Mouse (Mus musculus): ENCODE measurements around the gene Lrrc20. TPM values are rescaled to one million over a fixed set of nuclear protein-coding genes. Genes with fewer than 3 reads are reported as not detected.

Lrrc20 gene
- total RNA-seq, 1 experiment = 2.1 TPM

GRCm38 (mm10) chr10:61536130-61537035 lies 60.8 kb downstream of the Lrrc20 start:
- Histone ChIP-seq H3K9me3 (ENCODE audit: control insufficient read depth, insufficient read depth, low read depth, low read length) (no peaks in the 10 kb centered on the region), H3K36me3 (ENCODE audit: control insufficient read depth, insufficient read depth, low read length, poor library complexity, severe bottlenecking) (no peaks in the 10 kb centered on the region), H3K27ac (ENCODE audit: insufficient read depth, low read depth, low read length, poor library complexity, severe bottlenecking) (no peak overlapping the region), H3K4me3 (ENCODE audit: insufficient read depth in 1 of 2, low read depth in 1 of 2, low read length in 2 of 2, poor library complexity in 1 of 2, severe bottlenecking in 1 of 2) (no peak overlapping the region), H3K4me1 (ENCODE audit: control insufficient read depth in 2 of 2, insufficient read depth in 2 of 2, low read length in 2 of 2, poor library complexity in 1 of 2) (peaks cover 0 to 19% of the 10 kb centered on the region in 2 experiments; a peak in 2 of 4 replicates), H3K9ac (ENCODE audit: insufficient read depth, low read depth, low read length, poor library complexity, severe bottlenecking) (no peak overlapping the region)
- in situ Hi-C loops (cut with MboI; ENCODE audit: low sequenced_read_pairs in 2 of 2, unreplicated experiment in 2 of 2) = no loop called here
- no peak for TF ChIP-seq ZC3H11A (IDR thresholded peaks at IDR 0.05; ENCODE audit: borderline replicate concordance, low read depth, low read length)
- TF ChIP-seq MAFK (IDR thresholded peaks at IDR 0.05; ENCODE audit: insufficient read depth, low read depth, low read length) = no peak
- TF ChIP-seq CHD2 (IDR thresholded peaks at IDR 0.05; ENCODE audit: low read depth, low read length) = no peak
- TF ChIP-seq HCFC1 (IDR thresholded peaks at IDR 0.05; ENCODE audit: borderline replicate concordance, insufficient read depth, low read length) = no peak
- TF ChIP-seq ZNF384 (IDR thresholded peaks at IDR 0.05; ENCODE audit: low read depth, low read length) = no peak
- no peak for DNase-seq (ENCODE audit: low read depth, low spot score)

GRCm38 (mm10) chr10:61537036-61537380 lies 61.4 kb downstream of the Lrrc20 start:
- H3K9ac ChIP-seq (ENCODE audit: insufficient read depth, low read depth, low read length, poor library complexity, severe bottlenecking) = no peak overlapping the region
- H3K27ac ChIP-seq (ENCODE audit: insufficient read depth, low read depth, low read length, poor library complexity, severe bottlenecking) = no peak overlapping the region
- in situ Hi-C loops (cut with MboI; ENCODE audit: low sequenced_read_pairs in 2 of 2, unreplicated experiment in 2 of 2) = no loop called here
- no peaks in the 10 kb centered on the region for H3K9me3 ChIP-seq (ENCODE audit: control insufficient read depth, insufficient read depth, low read depth, low read length)
- no peak overlapping the region for H3K4me3 ChIP-seq (ENCODE audit: insufficient read depth in 1 of 2, low read depth in 1 of 2, low read length in 2 of 2, poor library complexity in 1 of 2, severe bottlenecking in 1 of 2)
- peaks cover 0 to 19% of the 10 kb centered on the region in 2 experiments; a peak in 2 of 4 replicates for H3K4me1 ChIP-seq (ENCODE audit: control insufficient read depth in 2 of 2, insufficient read depth in 2 of 2, low read length in 2 of 2, poor library complexity in 1 of 2)
- TF ChIP-seq CHD2 (IDR thresholded peaks at IDR 0.05; ENCODE audit: low read depth, low read length) = no peak
- TF ChIP-seq HCFC1 (IDR thresholded peaks at IDR 0.05; ENCODE audit: borderline replicate concordance, insufficient read depth, low read length) = no peak
- no peak for TF ChIP-seq ZC3H11A (IDR thresholded peaks at IDR 0.05; ENCODE audit: borderline replicate concordance, low read depth, low read length)
- no peak for TF ChIP-seq MAFK (IDR thresholded peaks at IDR 0.05; ENCODE audit: insufficient read depth, low read depth, low read length)
- no peak for TF ChIP-seq ZNF384 (IDR thresholded peaks at IDR 0.05; ENCODE audit: low read depth, low read length)
- no peak for DNase-seq (ENCODE audit: low read depth, low spot score)
- no peaks in the 10 kb centered on the region for H3K36me3 ChIP-seq (ENCODE audit: control insufficient read depth, insufficient read depth, low read length, poor library complexity, severe bottlenecking)

DNA sequence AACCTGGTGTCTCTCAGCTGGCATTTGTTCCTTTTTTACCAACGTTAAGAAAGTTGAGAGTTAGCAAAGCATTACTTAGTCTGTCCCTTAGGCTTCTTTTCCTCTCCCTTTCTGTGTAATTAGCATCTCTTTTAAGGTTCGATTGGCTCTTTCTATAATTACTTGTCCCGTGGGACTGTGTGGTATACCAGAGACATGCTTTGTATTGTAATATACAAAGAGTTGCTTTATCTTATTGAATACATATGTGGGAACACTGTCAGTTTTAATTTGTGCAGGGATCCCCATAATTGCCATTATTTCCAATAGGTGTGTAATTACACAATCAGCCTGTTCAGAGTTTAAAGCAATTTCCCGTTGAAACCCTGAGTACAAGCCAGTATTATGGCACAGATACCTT lies 62.8 kb downstream of the Lrrc20 start:
- Histone ChIP-seq H3K9me3 (ENCODE audit: control insufficient read depth, insufficient read depth, low read depth, low read length) (no peaks in the 10 kb centered on the region), H3K36me3 (ENCODE audit: control insufficient read depth, insufficient read depth, low read length, poor library complexity, severe bottlenecking) (no peaks in the 10 kb centered on the region), H3K4me3 (ENCODE audit: insufficient read depth in 1 of 2, low read depth in 1 of 2, low read length in 2 of 2, poor library complexity in 1 of 2, severe bottlenecking in 1 of 2) (no peak overlapping the region), H3K4me1 (ENCODE audit: control insufficient read depth in 2 of 2, insufficient read depth in 2 of 2, low read length in 2 of 2, poor library complexity in 1 of 2) (peaks cover 0 to 19% of the 10 kb centered on the region in 2 experiments; a peak in 2 of 4 replicates), H3K9ac (ENCODE audit: insufficient read depth, low read depth, low read length, poor library complexity, severe bottlenecking) (no peak overlapping the region), H3K27ac (ENCODE audit: insufficient read depth, low read depth, low read length, poor library complexity, severe bottlenecking) (no peak overlapping the region)
- no peak for DNase-seq (ENCODE audit: low read depth, low spot score)
- TF ChIP-seq MAFK (IDR thresholded peaks at IDR 0.05; ENCODE audit: insufficient read depth, low read depth, low read length) (no peak), HCFC1 (IDR thresholded peaks at IDR 0.05; ENCODE audit: borderline replicate concordance, insufficient read depth, low read length) (no peak), CHD2 (IDR thresholded peaks at IDR 0.05; ENCODE audit: low read depth, low read length) (no peak), ZNF384 (IDR thresholded peaks at IDR 0.05; ENCODE audit: low read depth, low read length) (no peak), ZC3H11A (IDR thresholded peaks at IDR 0.05; ENCODE audit: borderline replicate concordance, low read depth, low read length) (no peak)
- in situ Hi-C loops (cut with MboI; ENCODE audit: low sequenced_read_pairs in 2 of 2, unreplicated experiment in 2 of 2) = no loop called here

DNA sequence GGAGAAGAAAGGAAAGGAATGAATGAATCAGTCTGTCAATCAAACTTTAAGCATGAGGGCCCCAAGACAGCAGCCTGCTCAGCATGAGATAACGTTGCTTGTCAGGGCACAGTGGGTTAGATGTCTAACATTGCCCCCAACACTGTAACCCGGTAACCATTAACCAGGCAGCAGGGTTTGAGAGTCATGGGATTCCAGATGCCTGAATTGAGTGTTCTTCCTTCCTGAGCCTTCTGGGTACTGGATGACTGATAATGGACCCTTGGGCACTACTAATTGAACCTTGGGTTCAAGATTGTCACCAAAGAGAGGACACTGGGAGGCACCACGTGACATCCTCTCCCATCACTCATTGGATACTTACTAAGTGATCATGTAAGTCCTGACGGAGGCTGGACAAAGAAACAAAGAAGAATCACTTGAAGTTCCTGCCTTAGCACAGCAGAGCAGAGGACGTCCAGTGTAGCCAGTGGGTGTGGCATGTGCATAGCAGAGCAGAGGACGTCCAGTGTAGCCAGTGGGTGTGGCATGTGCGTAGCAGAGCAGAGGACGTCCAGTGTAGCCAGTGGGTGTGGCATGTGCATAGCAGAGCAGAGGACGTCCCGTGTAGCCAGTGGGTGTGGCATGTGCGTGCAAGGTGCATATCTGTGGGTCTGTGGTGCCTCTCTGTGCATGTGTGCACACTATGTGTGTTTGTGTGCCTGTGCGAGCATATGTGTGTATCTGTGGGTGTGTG lies 68.7 kb downstream of the Lrrc20 start:
- in situ Hi-C loops (cut with MboI; ENCODE audit: low sequenced_read_pairs in 2 of 2, unreplicated experiment in 2 of 2) = no loop called here
- Histone ChIP-seq H3K4me3 (ENCODE audit: insufficient read depth in 1 of 2, low read depth in 1 of 2, low read length in 2 of 2, poor library complexity in 1 of 2, severe bottlenecking in 1 of 2) (no peak overlapping the region), H3K4me1 (ENCODE audit: control insufficient read depth in 2 of 2, insufficient read depth in 2 of 2, low read length in 2 of 2, poor library complexity in 1 of 2) (peaks cover 0 to 4% of the 10 kb centered on the region in 2 experiments; a peak in 1 of 4 replicates), H3K36me3 (ENCODE audit: control insufficient read depth, insufficient read depth, low read length, poor library complexity, severe bottlenecking) (no peaks in the 10 kb centered on the region; the same call in 1 of the 2 replicates), H3K9ac (ENCODE audit: insufficient read depth, low read depth, low read length, poor library complexity, severe bottlenecking) (no peak overlapping the region), H3K9me3 (ENCODE audit: control insufficient read depth, insufficient read depth, low read depth, low read length) (no peaks in the 10 kb centered on the region), H3K27ac (ENCODE audit: insufficient read depth, low read depth, low read length, poor library complexity, severe bottlenecking) (no peak overlapping the region)
- TF ChIP-seq ZC3H11A (IDR thresholded peaks at IDR 0.05; ENCODE audit: borderline replicate concordance, low read depth, low read length) = no peak
- TF ChIP-seq MAFK (IDR thresholded peaks at IDR 0.05; ENCODE audit: insufficient read depth, low read depth, low read length) = no peak
- no peak for TF ChIP-seq CHD2 (IDR thresholded peaks at IDR 0.05; ENCODE audit: low read depth, low read length)
- no peak for TF ChIP-seq HCFC1 (IDR thresholded peaks at IDR 0.05; ENCODE audit: borderline replicate concordance, insufficient read depth, low read length)
- TF ChIP-seq ZNF384 (IDR thresholded peaks at IDR 0.05; ENCODE audit: low read depth, low read length) = no peak
- no peak for DNase-seq (ENCODE audit: low read depth, low spot score)

All from ES-E14 (cell line).